Mouse (Mus musculus) liver, adult 2 months (tissue): ENCODE measurements around the gene Slamf6. TPM values are rescaled to one million over a fixed set of nuclear protein-coding genes. Genes with fewer than 3 reads are reported as not detected.

ENCODE experiments used
- DNase-seq: peaks from one replicate; pipeline ENCODE4 v3.0.0-alpha.2; 2011; ENCODE audit warnings: low read depth, low spot score; ENCODE audit errors: extremely low read depth
- H3K27ac ChIP-seq: fragments of 200-500 bp; replicated peaks from 2 replicates; pipeline ENCODE4 v1.5.1; 2012; ENCODE audit warnings: low read depth, mild to moderate bottlenecking, control low read depth, inconsistent platforms, low read length; ENCODE audit not compliant: insufficient read depth
- H3K27me3 ChIP-seq: fragments of 200-500 bp; 2 replicates; pipeline ENCODE4 v1.6.1; 2012; ENCODE audit warnings: mild to moderate bottlenecking, moderate library complexity, low read length, inconsistent platforms; ENCODE audit not compliant: control insufficient read depth, insufficient read depth
- H3K36me3 ChIP-seq: fragments of 200-500 bp; 2 replicates; pipeline ENCODE4 v1.6.1; 2012; ENCODE audit warnings: low read length, inconsistent platforms; ENCODE audit not compliant: control insufficient read depth, insufficient read depth
- H3K4me1 ChIP-seq: fragments of 200-500 bp; 2 replicates; pipeline ENCODE4 v1.6.1; 2011; ENCODE audit warnings: low read length; ENCODE audit not compliant: control insufficient read depth, insufficient read depth
- H3K4me3 ChIP-seq: fragments of 200-500 bp; 2 replicates; pipeline ENCODE4 v1.5.1; 2011; ENCODE audit warnings: low read depth, mild to moderate bottlenecking, control low read depth, low read length, moderate library complexity; ENCODE audit not compliant: insufficient read depth
- H3K79me2 ChIP-seq: fragments of 200-500 bp; 2 replicates; pipeline ENCODE4 v1.6.1; 2012; ENCODE audit warnings: inconsistent platforms, mild to moderate bottlenecking, low read length, moderate library complexity; ENCODE audit not compliant: control insufficient read depth, insufficient read depth
- H3K9ac ChIP-seq: fragments of 200-500 bp; 2 replicates; pipeline ENCODE4 v1.6.1; 2012; ENCODE audit warnings: low read depth, mild to moderate bottlenecking, control low read depth, inconsistent platforms, low read length
- CTCF ChIP-seq: fragments of 200-500 bp; IDR thresholded peaks from 2 replicates; pipeline ENCODE4 v1.5.1; 2011; ENCODE audit warnings: low read depth, low read length, control low read depth
- POLR2A ChIP-seq: fragments of 200-500 bp; IDR thresholded peaks from 2 replicates; pipeline ENCODE4 v1.6.1; 2011; ENCODE audit warnings: low read length, control low read depth; ENCODE audit not compliant: insufficient read depth; ENCODE audit errors: extremely low read depth
- WGBS: fragments of 180-500 bp; shearing (Covaris S2); methylation state at CpG from one replicate; pipeline ENCODE4 v1.1.7; 2018; 5-methylcytosine and 5-hydroxymethylcytosine counted together
- polyA plus RNA-seq: library from polyadenylated mRNA; depleted of rRNA; stranded (reverse); fragments of >200 nt; gene quantifications from 2 replicates; pipeline ENCODE4 v1.2.3, GENCODE M21; 2012
- total RNA-seq: library from RNA; depleted of rRNA; stranded (reverse); fragments of >200 nt; gene quantifications from 2 replicates; pipeline ENCODE4 v1.2.3, GENCODE M21; 2014

Gene Slamf6
- total and polyA plus RNA-seq, 2 experiments: 0.29 to 0.46 TPM

GRCm38 (mm10) chr1:171975377-171975776, 58.1 kb downstream of the Slamf6 start:
- Histone ChIP-seq H3K36me3 (no peaks in the 10 kb centered on the region), H3K9ac (no peak overlapping the region), H3K27me3 (no peaks in the 10 kb centered on the region), H3K4me3 (no peak overlapping the region), H3K27ac (no peak overlapping the region), H3K4me1 (no peaks in the 10 kb centered on the region), H3K79me2 (no peaks in the 10 kb centered on the region)
- no peak for TF ChIP-seq POLR2A
- no peak for TF ChIP-seq CTCF
- DNase-seq: no peak
- 89% methylated on average over 9 of the region's 9 CpGs for WGBS

GRCm38 (mm10) chr1:171975831-171976230, 58.5 kb downstream of the Slamf6 start:
- WGBS: 84% methylated on average over 4 of the region's 4 CpGs
- H3K4me3 ChIP-seq: no peak overlapping the region

GRCm38 (mm10) chr1:171976826-171977539, 59.7 kb downstream of the Slamf6 start:
- H3K9ac ChIP-seq: no peak overlapping the region
- no peaks in the 10 kb centered on the region for H3K79me2 ChIP-seq
- no peak overlapping the region for H3K27ac ChIP-seq
- WGBS: 82% methylated on average over 14 of the region's 14 CpGs
- no peaks in the 10 kb centered on the region for H3K4me1 ChIP-seq
- no peaks in the 10 kb centered on the region for H3K36me3 ChIP-seq
- H3K4me3 ChIP-seq: no peak overlapping the region
- TF ChIP-seq CTCF: no peak
- no peak for TF ChIP-seq POLR2A
- H3K27me3 ChIP-seq: no peaks in the 10 kb centered on the region
- DNase-seq: no peak

More at GRCm38 (mm10) chr1:171975831-171976230, 58.5 kb downstream of the Slamf6 start:
- no peak overlapping the region for H3K9ac ChIP-seq
- DNase-seq: no peak
- TF ChIP-seq POLR2A (no peak), CTCF (no peak)
- H3K79me2 ChIP-seq: no peaks in the 10 kb centered on the region
- no peaks in the 10 kb centered on the region for H3K27me3 ChIP-seq
- no peaks in the 10 kb centered on the region for H3K36me3 ChIP-seq
- no peaks in the 10 kb centered on the region for H3K4me1 ChIP-seq
- H3K27ac ChIP-seq: no peak overlapping the region

GRCm38 (mm10) chr1:171977891-171978290, 60.6 kb downstream of the Slamf6 start:
- Histone ChIP-seq H3K4me1 (no peaks in the 10 kb centered on the region), H3K4me3 (no peak overlapping the region), H3K27ac (no peak overlapping the region), H3K79me2 (no peaks in the 10 kb centered on the region), H3K9ac (no peak overlapping the region), H3K36me3 (no peaks in the 10 kb centered on the region), H3K27me3 (no peaks in the 10 kb centered on the region)
- 100% methylated on average over 2 of the region's 2 CpGs for WGBS
- DNase-seq: no peak
- TF ChIP-seq POLR2A: no peak
- TF ChIP-seq CTCF: no peak

- TF ChIP-seq CTCF: no peak
- TF ChIP-seq POLR2A: no peak
- Histone ChIP-seq H3K27me3 (0 out of 2 replicates have a peak, but pooled peaks cover 2% of the 10 kb centered on the region), H3K79me2 (no peaks in the 10 kb centered on the region), H3K27ac (no peak overlapping the region), H3K4me3 (no peak overlapping the region), H3K4me1 (no peaks in the 10 kb centered on the region), H3K36me3 (no peaks in the 10 kb centered on the region), H3K9ac (no peak overlapping the region)
- WGBS: 95% methylated on average over 13 of the region's 13 CpGs
- DNase-seq: no peak
These were observed 62.8 kb downstream of the Slamf6 start for GRCm38 (mm10) chr1:171979969-171980730.

DNA sequence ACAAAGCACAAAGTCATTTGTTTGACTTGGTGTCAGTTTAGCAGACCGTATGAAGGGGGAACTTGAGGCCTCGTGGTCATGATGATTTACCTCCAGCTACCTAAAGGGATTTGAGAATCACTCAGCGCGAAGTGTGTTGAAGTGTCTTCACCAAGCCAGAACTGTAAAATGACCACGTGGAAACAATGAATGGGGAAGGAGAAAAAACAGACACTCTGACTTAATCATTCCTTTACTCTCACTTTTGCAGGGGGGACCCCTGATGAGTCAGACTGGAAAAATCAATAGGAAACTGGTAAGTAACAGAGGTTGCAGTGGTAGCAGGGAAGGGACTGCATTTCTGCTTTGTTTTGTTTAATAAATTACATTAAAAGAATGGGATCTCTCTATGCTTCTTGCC, 64.9 kb downstream of the Slamf6 start:
- no peak for DNase-seq
- no peak overlapping the region for H3K9ac ChIP-seq
- 0 out of 2 replicates have a peak, but pooled peaks cover 2% of the 10 kb centered on the region for H3K27me3 ChIP-seq
- 68% methylated on average over 5 of the region's 5 CpGs for WGBS
- no peaks in the 10 kb centered on the region for H3K36me3 ChIP-seq
- no peak overlapping the region for H3K27ac ChIP-seq
- no peak for TF ChIP-seq CTCF
- TF ChIP-seq POLR2A: no peak
- no peaks in the 10 kb centered on the region for H3K79me2 ChIP-seq
- H3K4me1 ChIP-seq: no peaks in the 10 kb centered on the region
- no peak overlapping the region for H3K4me3 ChIP-seq
